Mouse (Mus musculus) retina, embryonic 14.5 days (tissue): ENCODE data around the gene Ndufaf2.

Experiments
- DNase-seq: peaks from one replicate; pipeline ENCODE4 v3.0.0-alpha.2; 2015; ENCODE audit warnings: low spot score

Gene Ndufaf2

DNA sequence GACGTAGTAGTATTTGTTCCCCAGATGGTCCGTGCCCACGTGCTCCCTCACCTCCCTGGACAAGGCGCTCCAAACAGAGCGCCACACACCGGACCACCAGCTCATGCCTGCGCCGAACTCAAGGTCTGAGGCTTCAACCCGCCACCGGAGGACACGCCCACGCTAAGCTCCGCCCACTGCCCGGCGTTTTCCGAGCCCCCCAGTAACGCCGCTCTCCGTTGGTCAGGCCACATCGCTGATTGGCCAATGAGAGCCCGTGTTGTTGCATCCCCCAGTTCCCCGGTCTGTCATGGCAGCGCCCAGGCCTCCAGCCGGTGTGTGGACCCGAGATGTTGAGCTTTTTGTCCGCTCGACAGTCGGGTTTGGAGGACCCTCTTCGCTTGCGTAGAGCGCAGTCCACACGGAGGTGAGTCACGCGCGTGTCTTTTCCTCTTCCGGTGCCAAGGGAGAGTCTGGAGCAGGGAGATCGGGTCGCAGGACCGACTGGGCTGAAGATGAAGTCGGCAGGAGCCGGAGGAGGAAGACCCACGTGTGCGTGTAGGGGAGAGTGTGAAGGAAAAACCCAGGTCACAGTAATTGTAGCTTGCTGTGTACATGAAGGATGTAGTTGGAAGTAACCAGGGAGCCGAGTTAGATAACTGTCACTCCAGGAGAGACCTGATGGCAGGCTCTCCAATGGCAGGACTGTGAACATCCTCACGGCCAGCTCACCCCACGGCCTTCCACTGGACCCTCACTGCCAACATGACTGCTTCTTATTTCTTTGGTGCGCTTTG, at the start of gene Ndufaf2, which contains the start of gene Ercc8:
Gene Ndufaf2, minus strand, starts transcription at position 159 of the 776 bp plus-strand sequence.
Gene Ercc8, plus strand, starts transcription at position 267 of the 776 bp plus-strand sequence.
- peak; percentile 97 for DNase-seq

DNA sequence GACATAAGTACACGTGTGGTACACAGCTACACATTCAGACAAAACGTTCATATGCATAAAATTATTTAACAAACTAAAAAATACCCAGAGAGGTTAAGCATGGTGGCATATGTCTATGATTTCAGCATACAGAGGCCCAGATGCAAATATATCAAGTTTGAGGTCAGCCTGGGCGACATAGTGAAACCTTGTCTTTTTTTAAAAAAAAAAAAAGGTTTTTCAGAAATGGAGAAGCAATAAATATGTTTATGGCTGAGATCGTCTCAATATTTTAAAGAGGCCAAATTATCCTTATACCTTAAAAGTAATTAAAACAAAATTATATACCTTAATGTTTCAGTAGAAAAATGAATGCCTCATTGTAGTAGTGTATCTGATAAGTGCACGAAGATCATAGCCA, 49.7 kb upstream of the Ndufaf2 start:
- DNase-seq = no peak

DNA sequence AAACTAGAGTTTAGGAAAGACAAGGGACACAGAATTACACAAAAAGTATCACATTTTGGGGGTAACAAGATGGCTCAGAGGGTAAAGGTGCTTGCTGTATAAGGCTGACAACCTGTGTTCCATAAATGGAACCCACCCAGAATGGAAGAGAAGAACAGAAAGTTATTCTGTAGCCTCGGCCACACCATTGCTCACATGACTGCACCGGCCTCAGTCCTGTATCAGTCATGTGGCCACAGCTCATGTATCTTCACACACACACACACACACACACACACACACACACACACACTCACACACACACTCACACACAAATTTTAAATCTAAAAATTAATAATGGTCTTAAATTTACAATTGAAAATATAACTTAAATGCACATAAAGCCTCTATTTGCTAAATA, 49.0 kb upstream of the Ndufaf2 start:
- DNase-seq = no peak

DNA sequence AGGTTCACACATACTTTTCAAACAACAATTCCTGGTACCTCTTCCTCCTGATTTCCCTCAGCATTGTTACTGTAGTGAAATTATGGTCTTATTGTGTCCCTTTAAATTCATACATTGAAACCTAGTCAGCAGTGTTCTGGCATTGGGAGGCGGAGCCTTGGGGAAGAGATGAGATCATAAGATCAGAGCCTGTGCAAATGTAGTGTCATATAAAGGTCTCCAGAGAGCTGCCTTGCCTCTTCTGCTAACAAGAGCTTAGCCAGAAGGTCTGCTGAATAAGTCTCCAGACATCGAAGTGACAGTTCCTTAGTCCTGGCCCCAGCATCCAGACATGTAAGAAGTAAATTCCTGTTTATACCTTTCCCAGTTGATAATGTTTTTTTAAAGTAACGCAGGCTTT, 46.4 kb upstream of the Ndufaf2 start:
- no peak for DNase-seq

DNA sequence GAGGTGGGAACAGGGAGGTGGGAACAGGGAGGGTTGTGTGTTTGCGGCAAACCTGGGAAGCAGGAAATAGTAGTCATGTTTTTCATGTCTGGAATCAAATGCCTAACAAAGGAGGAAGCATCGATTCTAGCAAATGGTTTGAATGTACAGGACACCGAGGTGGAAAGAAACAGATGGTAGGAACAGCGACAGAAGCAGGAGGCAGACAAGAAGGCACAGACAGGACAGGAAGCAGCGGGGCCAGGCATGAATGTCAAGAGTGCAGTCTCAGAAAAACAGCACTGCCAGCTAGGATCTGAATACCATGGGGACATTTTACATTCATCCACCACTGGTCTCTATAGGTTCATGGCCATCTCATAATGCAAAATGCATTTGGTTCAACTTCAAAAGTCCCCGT, 37.1 kb upstream of the Ndufaf2 start:
- DNase-seq = no peak

DNA sequence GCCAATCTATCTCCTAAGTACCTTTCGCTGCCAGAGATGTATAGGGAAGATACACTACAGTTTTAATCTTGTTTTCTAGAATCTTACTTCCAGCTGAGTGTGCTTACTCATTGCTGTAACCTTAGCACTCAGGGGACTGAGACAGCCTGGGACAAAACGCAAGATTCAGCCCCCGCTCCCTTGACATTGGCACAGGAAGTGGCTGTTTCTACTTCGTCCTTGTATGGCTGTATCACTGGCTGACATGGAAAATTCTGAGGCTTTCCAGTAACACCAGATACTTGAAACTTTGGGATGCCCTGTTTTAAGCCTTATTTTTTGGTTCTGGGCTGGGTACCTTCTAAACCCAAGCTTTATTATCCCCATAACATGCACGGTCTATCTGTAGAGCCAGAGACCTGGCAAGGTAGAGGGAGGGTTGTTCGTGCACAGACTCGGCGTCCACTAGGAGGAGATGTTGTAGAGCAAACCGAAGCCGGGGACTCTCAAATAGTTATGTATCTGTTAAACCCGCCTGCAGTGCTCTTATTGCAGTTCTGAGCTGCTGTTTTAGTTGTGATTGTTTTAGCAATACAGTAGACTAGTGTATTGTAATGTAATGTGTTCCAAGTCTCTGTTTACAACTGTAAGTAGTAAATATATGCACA, 32.8 kb upstream of the Ndufaf2 start:
- DNase-seq = peak; percentile 72

DNA sequence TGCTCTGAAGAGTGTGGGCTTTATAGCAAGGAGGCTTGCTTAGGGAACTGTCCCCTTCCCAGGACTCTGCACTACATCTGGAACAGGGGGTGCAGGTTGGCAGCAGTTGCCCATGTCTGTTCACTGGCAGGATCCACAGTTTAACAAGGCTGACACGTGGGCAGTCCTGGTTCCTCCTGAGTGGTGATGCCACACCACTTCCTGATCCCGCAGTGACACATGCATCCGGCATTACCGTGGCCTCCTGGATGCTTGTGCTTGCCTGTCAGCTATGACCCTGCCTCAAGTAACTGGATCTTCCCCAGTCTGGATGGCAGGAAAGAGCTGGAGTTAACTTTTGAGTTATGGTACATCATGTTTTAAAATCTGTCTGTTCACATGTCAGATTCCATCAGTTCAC, 29.6 kb upstream of the Ndufaf2 start:
- no peak for DNase-seq

DNA sequence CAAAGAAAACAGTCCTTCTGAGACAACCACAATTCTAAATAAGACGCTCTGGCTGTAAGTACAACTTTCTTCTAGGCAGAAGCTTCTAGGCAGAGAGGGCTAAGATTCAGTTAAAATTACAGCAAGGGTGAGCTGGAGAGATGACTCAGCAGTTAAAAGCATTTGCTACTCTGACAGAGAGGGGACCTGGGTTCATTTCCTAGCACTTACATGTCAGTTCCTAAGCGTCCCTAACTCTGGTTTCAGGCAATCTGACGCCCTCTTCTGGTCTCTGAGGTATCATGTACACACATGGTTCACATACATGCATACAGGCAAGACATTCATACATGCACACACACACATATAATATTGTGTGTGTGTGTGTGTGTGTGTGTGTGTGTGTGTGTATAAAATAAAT, 27.1 kb upstream of the Ndufaf2 start:
- DNase-seq = no peak

DNA sequence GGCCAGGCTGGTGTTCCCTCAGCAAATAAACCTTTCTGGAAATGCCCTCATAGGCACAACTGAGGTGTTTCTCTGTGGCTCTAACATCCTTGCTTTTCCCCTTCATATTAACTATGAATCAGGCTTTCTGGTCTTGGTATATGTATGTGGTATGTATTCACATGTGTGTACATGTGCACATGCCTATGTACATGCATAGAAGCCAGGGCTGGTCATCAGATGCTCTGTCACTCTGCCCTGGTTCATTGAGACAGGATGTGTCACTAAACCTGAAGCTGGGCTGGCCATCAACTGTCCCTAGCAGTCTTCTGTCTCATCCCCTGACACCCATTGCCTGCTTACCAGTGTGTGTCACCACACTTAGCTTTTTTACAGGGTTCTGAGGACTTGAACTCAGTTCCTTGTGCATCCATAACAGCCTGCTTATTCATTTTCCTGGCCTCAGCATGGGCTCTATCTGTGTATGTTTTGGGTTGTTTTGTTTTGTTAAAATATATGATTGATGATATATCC, 26.4 kb upstream of the Ndufaf2 start:
- DNase-seq = no peak

DNA sequence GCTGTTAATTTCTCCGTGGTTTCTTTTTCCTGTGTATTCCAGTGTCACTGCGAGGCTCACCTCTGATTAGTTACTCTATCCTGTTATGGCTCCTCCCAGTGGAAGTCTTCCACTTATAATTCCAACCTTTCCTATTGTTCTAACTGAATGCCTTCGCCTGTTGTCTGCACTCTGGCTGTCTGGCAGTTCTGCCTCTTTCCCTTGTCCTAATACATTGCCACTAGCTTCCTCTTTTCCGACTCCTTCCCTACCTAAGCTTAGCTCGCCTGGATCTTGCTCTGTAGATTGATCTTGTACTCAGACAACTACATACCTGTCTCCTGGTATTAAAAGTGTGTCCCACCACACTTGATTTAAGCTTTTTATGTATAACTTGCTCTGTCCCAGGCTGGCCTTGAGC, 22.4 kb upstream of the Ndufaf2 start:
- no peak for DNase-seq

DNA sequence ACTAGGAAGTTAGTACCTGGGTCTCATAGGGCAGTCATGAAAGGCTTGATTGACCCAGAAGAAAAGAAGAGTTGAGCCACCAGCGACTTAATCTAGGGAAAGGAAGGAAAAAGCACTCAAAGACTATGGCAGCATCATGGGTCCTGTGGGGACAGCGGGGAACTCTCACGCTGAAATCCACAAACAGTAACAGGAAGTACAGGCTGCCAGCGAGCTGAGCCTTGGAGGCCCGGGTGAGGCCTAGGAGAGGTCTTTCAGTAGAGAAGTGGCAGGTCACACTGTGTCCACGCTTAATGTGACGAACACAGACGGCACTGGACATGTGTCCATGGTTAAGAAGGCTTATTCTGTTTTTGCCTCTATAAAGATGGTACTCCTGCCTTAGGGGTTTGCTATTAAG, 21.2 kb upstream of the Ndufaf2 start:
- no peak for DNase-seq

DNA sequence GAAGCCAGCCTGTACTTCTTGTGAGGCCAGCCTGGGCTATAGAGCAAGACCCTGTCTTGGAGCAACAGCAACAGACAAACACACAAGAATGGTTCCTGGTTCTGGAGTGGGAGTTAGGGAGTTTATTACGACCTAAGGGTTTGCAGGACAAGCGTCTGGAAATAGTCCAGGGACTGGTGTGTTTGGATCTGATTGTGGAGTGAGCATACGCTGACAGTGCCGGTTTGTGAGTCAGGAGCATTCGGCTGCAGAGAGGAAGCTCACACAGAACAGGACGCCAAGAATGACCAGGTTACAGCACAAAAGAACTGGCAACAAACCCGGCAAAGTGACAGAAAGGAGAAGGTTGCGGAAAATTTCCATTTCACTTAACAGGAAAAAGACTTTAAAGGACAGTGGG, 12.1 kb upstream of the Ndufaf2 start:
- DNase-seq = no peak

DNA sequence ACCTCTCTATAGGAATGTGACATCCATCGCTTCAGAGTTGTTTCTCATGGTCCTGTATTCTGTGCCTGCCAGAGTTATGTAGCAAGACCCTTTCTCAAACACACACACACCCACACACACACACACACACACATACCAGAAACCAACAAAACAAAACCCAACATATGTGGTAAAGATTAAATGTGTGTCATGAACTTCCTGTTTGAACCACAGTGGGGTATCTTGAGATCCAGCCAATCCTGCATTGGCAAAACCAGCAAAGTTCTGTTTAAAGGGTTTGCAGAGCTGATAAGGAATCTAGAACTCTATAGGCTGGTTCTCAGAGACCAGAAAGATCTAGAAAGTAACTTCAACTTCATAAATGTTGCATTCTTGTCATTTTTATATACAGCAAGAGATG, 11.6 kb upstream of the Ndufaf2 start:
- DNase-seq = no peak

DNA sequence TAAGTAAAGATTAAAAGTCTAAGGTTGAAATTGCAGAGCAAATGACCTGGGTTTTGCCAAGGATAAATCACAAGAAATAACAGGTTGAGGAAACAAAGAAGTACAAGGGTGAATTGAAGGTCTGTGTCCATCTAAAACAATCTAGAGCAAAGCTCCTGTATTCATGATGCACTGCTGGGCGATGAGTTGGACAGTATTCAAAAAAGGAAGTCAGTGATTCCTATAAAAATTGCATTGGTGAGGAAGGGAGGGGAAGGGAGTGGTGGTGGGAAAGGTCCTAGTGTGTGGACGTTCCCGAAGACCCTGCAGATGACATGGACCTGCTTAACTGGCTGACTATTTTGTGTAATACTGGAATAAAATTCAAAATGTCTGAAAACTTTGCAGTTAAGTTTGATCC, 6.2 kb upstream of the Ndufaf2 start:
- no peak for DNase-seq

DNA sequence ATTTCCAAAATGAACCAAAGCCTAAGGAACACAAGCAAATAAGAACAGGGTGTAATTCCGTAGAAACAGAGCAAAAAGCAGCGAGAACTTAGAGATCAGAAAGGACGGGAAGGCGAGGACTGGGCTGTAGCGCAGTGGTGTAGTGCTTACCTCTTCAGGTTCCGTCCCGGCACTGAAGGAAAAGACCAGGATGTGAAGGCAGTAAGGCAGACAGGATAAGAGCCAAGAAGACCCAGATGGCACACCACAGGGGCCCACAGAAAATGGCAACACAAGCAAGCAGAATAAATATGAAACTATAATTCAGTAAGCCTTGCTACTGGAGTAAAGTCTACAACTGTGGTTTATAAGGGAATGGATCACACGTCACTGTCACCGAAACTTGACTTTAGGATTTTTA, 5.5 kb upstream of the Ndufaf2 start:
- no peak for DNase-seq

DNA sequence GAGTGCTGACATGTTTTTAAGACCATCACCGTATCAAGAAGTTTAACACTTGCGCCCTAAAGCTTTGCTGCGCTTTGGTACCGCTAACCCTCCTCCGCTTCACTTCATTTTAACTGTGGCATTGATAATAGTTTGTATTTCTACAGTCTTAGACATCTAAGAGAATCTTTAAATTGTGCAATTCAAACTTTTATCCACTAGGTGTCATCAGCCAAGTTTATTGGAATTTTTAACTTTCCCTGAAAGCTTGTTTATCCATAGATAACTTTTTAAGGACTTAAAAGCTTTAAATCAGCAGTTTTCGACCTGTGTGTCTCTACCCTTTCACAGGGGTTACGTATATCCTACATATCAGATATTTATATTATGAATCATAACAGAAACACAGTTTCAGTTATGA, 1.5 kb upstream of the Ndufaf2 start:
- peak; percentile 76 for DNase-seq

DNA sequence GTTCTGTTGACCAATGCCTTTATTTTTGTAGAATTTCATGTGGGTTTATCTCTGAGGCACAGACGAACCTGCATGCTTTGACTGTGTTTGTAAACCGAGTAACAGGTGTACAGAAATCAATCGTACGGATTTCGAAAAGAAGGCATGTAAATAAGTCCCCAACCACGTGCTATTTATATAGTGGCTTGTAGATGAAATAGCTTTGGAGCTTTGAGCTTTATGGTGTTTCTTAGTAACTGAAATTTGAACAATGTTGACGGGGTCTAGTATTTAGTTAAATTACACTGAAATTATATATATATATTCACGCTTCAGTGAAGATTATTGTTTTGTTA, 785 bp upstream of the Ndufaf2 start:
- no peak for DNase-seq

DNA sequence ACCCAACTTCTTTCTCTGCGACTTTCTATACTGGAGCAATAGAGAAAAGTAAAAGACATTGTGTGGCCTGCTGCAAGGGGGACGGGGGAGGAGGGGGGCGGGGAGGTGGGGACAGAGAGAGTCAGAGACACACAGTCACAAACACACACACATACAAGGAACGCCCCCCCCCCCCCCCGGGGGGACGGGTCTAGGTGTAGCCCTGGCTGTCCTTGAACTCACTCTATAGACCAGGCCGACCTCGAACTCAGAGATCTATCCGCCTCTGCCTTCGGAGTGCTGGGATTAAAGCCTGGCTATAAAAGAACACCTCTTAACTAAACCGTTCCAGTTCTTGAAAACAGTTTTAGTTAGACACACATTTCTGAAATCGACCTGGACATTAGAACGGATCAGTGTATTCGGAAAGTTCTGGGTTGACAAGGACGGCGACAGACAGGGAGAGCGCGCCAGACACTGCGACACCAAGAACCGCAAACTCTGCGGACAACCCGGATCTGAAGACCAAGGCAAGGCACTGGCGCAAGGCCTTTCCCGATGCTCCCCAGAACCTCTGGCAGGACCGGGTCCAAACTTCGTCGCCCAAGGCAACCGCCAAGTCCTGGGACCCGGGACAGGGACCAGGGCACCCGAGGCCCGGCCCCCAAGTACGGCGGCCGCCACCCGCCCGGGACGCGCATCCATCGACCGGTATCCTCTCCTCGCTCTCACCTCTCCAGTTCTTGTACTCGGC, 525 bp downstream of the Ndufaf2 start:
- DNase-seq = no peak

DNA sequence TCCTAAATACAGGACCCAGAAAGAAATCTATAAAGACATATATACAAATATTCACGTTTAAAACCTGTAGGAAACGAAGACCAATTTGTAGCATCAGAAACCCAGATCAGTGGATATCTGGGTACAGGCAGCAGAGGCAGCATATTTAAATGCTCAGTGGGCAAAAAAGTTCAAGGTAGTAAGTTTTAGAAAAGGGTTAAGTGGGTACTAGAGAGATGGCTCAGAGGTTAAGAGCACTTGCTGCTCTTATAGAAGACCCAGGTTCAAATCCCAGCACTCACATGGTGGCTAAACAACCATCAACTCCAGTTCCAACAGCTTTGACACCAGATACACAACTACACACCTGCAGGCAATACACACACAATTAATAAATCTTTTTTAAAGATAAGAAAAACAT, 1.3 kb downstream of the Ndufaf2 start:
- no peak for DNase-seq

DNA sequence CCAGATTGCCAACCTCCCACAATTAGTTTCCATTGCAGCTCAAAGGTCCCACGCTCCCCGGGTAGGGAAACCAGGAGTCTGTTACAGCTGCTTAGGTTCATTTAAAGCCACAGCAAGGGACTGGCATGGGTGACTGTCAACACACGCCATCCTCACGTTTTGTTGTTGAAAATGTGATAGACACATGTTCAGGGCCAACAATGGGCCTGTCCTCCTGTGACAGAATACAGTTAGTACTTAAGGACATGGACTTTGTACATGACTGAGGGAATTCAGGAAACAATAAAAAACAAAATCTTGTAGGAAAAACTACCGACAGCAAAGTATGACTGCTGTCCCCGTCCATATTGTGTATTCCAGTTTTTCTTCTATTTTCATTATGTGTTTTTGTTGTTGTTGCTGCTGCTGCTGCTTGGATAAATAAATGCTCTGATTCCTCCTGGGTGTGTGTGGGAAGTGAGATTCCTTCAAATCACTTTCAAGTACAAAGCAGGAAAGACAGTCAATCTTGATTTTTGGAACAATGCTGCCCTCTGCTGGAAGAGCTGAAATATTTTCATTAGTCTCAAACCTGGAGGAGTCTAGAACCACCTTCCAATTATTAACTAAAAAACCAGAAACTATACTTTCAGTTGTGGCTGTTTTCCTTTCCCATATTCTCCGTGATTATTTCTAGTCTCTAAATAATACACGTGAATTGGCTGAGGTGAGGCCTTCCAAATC, 5.6 kb downstream of the Ndufaf2 start:
- DNase-seq = peak; percentile 91

DNA sequence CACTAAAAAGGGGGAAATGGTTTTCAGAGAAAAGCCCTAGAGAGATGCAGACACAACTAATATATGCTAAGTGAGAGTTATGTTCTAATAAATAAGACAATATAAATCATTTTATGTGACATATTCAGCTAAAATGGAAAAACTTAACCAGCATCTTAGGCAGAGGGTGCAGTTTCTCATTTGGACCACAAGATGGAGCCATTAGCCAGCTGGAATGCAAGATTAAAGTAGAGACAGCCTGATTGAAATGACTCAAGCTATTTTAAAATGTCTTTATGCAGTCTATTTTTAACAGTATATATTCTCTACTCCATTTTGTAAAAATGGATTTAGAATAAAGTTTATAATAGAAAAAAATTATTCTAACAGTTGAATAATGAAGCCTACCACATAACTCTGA, 6.6 kb downstream of the Ndufaf2 start:
- DNase-seq = peak; percentile 67

DNA sequence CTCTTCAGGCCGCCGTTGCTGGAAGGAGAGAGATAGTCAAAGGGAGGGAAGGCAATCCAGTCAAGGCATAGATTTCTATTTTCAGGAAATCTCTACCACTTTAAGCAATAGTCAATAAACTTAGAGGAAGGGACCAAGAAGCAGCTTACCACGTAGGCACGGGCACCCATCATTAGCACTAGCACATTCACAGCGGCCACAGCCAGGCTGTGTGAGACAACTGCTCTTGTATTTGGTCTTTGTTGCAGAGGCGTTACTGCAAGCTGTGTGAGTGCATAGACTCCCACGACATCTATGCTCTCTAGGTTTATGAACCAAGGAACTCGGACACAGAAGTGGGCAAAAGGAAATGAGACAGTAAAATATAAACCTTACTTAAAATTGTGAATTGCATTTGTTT, 14.3 kb downstream of the Ndufaf2 start:
- DNase-seq = no peak
